ENCODE assay signal across 10 mouse cellular contexts in genomic region chr5:77398285-77399057, GRCm38 (mm10). TPM values are rescaled to one million over a fixed set of nuclear protein-coding genes. Genes with fewer than 3 reads are reported as not detected.
DNase-seq lines count a peak whose midpoint lies in the region; ATAC-seq lines count a peak whose summit lies in the region.
"Had no signal": no experiment of that assay in that cellular context is flagged by ENCODE, and none has a peak within 500 bp of the region (broad histone marks: within the 10 kb centered on the region; RNA-seq: fewer than 3 reads in every experiment).

No protein-coding gene starts in this region.

- intact Hi-C loops in heart, postnatal 10 days (cut with DNase I), result no loop called here

- WGBS in midbrain, embryonic 12.5 days, result 49% methylated on average over 14 of the region's 14 CpGs

- H3K9ac ChIP-seq in midbrain, embryonic 12.5 days (replicated peaks), result no peak overlapping the region
- H3K9ac ChIP-seq: liver, postnatal 0 days had no signal

- no peaks in the 10 kb centered on the region for H3K9me3 ChIP-seq in midbrain, embryonic 12.5 days

- no peaks in the 10 kb centered on the region for H3K36me3 ChIP-seq in midbrain, embryonic 12.5 days

- DNase-seq in heart, adult 11 months, result peak; percentile 88
- DNase-seq in heart, postnatal 10 days, result no peak
- peak; percentile 69 for DNase-seq in kidney, adult 11 months
- peak; percentile 61 to 83 for DNase-seq in kidney, postnatal 25 days
- no peak for DNase-seq in adrenal gland, postnatal 14 days
- no peak for DNase-seq in thymus, postnatal 0 days (ENCODE audit: low spot score)
- DNase-seq: liver, postnatal 0 days had no signal

- peak; percentile 56; the same call in 1 of the 2 replicates for ATAC-seq in midbrain, embryonic 12.5 days (ENCODE audit: low FRiP score, low read depth)
- no peak for ATAC-seq in monocyte, adult 5-6 weeks (replicated peaks; ENCODE audit: insufficient number of reproducible peaks, low FRiP score, low TSS enrichment, poor library complexity, severe bottlenecking)
- ATAC-seq: liver, postnatal 0 days had no signal

- no peak overlapping the region for H3K27ac ChIP-seq in midbrain, embryonic 12.5 days (replicated peaks)
- H3K27ac ChIP-seq: layer of hippocampus, adult 2 months had no signal

- H3K4me3 ChIP-seq in midbrain, embryonic 12.5 days, result no peak overlapping the region
- H3K4me3 ChIP-seq: layer of hippocampus, adult 2 months had no signal

- H3K4me2 ChIP-seq in midbrain, embryonic 12.5 days (replicated peaks), result no peak overlapping the region

- peaks cover 12% of the 10 kb centered on the region; the same call in 1 of the 2 replicates for H3K4me1 ChIP-seq in midbrain, embryonic 12.5 days

- H3K27me3 ChIP-seq in midbrain, embryonic 12.5 days, result peaks cover 16% of the 10 kb centered on the region

RNA-seq across cellular contexts. Expression of gene Igfbp7, which starts 9.4 kb away (rescaled TPM):
- total RNA-seq in heart, postnatal 10 days (2021), result 100 to 1,000 TPM; 435 to 466 TPM
- polyA plus RNA-seq in midbrain, embryonic 12.5 days (2016; fragmentation: Nextera tagmentation; extraction: Ambion mirVana), result 35.8 and 36.4 TPM in 2 replicates
- 819 and 844 TPM in 2 replicates for total RNA-seq in adrenal gland, postnatal 14 days (2021)
- polyA plus RNA-seq in thymus, postnatal 0 days (2015; fragmentation: Nextera tagmentation; extraction: Ambion mirVana), result 64.2 and 64.3 TPM in 2 replicates
- total RNA-seq in monocyte, adult 5-6 weeks (2017), result 2.7 to 6.7 TPM (median 5.0 TPM) in 3 replicates

Comparison
In these comparisons a context has a peak if more than half of its experiments do, and no peak if none do; other contexts are left out.
1. DNase-seq: peak in heart, adult 11 months (single experiment), kidney, adult 11 months (single experiment) and kidney, postnatal 25 days (2 of 2); none in heart, postnatal 10 days (0 of 2), adrenal gland, postnatal 14 days (single experiment) and thymus, postnatal 0 days (single experiment).
2. RNA of gene Igfbp7, which starts 9.4 kb away (total RNA-seq): 819 to 844 TPM in adrenal gland, postnatal 14 days and 435 to 466 TPM in heart, postnatal 10 days; 2.7 to 6.7 TPM in monocyte, adult 5-6 weeks; every median in the first group is over 10 times any median in the second.